Mouse (Mus musculus) kidney, embryonic 16.5 days (tissue): Measurements from ENCODE around the gene Trpv6. TPM values are rescaled to one million over a fixed set of nuclear protein-coding genes. Genes with fewer than 3 reads are reported as not detected.

Experiments used
- ATAC-seq: fragments of 200-750 bp; cut with Nextera tagmentation; 2 replicates; pipeline ENCODE4 v1.8.0; 2017; ENCODE audit warnings: moderate TSS enrichment; ENCODE audit not compliant: low FRiP score, low TSS enrichment
- H3K27ac ChIP-seq: fragments of 300-500 bp; sonication (generic); 2 replicates; pipeline ENCODE4 v1.5.1; 2014; ENCODE audit warnings: low read length
- H3K27me3 ChIP-seq: fragments of 300-500 bp; sonication (generic); 2 replicates; pipeline ENCODE4 v1.6.1; 2014; ENCODE audit warnings: low read length, control low read depth, mixed read lengths; ENCODE audit not compliant: insufficient read depth
- H3K36me3 ChIP-seq: fragments of 300-500 bp; sonication (generic); 2 replicates; pipeline ENCODE4 v1.6.1; 2014; ENCODE audit warnings: low read length, control low read depth, mixed read lengths; ENCODE audit not compliant: insufficient read depth
- H3K4me1 ChIP-seq: fragments of 300-500 bp; sonication (generic); 2 replicates; pipeline ENCODE4 v1.6.1; 2014; ENCODE audit warnings: low read length, control low read depth, mixed read lengths; ENCODE audit not compliant: insufficient read depth
- H3K4me2 ChIP-seq: fragments of 300-500 bp; sonication (generic); replicated peaks from 2 replicates; pipeline ENCODE4 v1.6.1; 2014; ENCODE audit warnings: low read depth, low read length
- H3K4me3 ChIP-seq: fragments of 300-500 bp; sonication (generic); 2 replicates; pipeline ENCODE4 v1.5.1; 2014; ENCODE audit warnings: mild to moderate bottlenecking, low read length
- H3K9ac ChIP-seq: fragments of 300-500 bp; sonication (generic); replicated peaks from 2 replicates; pipeline ENCODE4 v1.6.1; 2014; ENCODE audit warnings: low read length
- H3K9me3 ChIP-seq: fragments of 300-500 bp; sonication (generic); 2 replicates; pipeline ENCODE4 v1.6.1; 2016; ENCODE audit warnings: low read length, control low read depth
- WGBS: fragments of 180-500 bp; shearing (Covaris S2); extraction: QIAGEN DNeasy Blood & Tissue Kit; methylation state at CpG from one replicate; pipeline ENCODE4 v1.1.7; 2014; 5-methylcytosine and 5-hydroxymethylcytosine counted together
- polyA plus RNA-seq: library from polyadenylated mRNA; unstranded; fragments of >200 nt; fragmentation: Nextera tagmentation; extraction: Ambion mirVana; gene quantifications from 2 replicates; pipeline ENCODE4 v1.2.1, GENCODE M21; 2015

The Trpv6 gene
- polyA plus RNA-seq, result 7.1 and 7.3 TPM in 2 replicates

DNA sequence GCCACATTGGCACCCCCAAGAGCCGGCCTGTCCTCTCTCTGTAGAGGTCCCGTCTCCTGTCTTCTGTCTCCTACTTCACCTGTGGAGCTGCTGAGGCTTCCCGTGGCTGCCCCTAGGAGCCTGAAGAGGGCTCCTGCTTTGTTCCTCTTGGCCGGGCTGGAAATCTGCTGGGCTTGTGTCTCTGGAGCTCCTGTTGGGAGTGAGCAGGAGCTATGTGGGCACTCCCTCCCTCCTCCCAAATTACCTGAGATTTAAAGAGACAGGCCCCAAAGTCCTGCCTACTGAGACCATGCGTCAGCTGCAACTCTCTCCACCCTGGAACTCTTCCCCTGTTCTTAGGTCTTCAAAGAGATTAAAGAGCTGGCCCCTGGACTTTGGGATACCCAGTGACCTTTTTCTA lies at the start of gene Trpv6:
Gene Trpv6 (minus strand): TSS at position 228 of the 400 bp plus-strand sequence.
- H3K27ac ChIP-seq, result no peak within 1 kb of the TSS
- no peaks in the 10 kb centered on the region for H3K27me3 ChIP-seq
- no peaks in the 10 kb centered on the region for H3K36me3 ChIP-seq
- H3K4me1 ChIP-seq, result no peaks in the 10 kb centered on the region
- H3K9me3 ChIP-seq, result no peaks in the 10 kb centered on the region
- 0 out of 2 replicates have a peak within 1 kb of the TSS, but pooled peaks have one; percentile 25 for H3K9ac ChIP-seq
- 9% methylated on average over 5 of the region's 5 CpGs for WGBS
- peak within 1 kb of the TSS; percentile 38 for H3K4me2 ChIP-seq
- peak; percentile 63 for ATAC-seq
- peak within 1 kb of the TSS; percentile 38 for H3K4me3 ChIP-seq

DNA sequence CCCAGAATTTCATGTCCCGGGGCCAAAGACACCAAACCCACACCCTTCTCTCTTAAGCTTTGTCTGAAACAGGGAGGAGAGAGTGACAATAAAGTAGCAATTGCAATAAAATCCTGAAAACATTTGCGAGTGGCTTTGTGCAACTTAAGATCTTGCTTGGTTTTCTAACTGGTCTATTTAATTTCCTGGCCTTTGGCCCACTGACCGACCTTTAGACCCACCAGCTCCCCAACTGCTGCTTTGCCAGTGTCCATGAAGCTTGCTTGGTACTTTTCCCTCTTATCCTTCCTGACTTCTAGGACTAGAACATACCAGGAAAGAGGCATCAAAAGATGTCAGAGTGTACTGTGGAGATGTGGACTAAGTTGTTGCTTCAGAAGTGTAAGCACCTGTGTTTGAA lies 49.4 kb upstream of the Trpv6 start:
- whole genome bisulfite sequencing, result 66% methylated on average over 3 of the region's 3 CpGs
- Histone ChIP-seq H3K27ac (no peak overlapping the region), H3K36me3 (no peaks in the 10 kb centered on the region), H3K4me1 (no peaks in the 10 kb centered on the region), H3K4me3 (no peak overlapping the region), H3K9me3 (no peaks in the 10 kb centered on the region), H3K4me2 (no peak overlapping the region), H3K9ac (no peak overlapping the region), H3K27me3 (no peaks in the 10 kb centered on the region)
- no peak for ATAC-seq

DNA sequence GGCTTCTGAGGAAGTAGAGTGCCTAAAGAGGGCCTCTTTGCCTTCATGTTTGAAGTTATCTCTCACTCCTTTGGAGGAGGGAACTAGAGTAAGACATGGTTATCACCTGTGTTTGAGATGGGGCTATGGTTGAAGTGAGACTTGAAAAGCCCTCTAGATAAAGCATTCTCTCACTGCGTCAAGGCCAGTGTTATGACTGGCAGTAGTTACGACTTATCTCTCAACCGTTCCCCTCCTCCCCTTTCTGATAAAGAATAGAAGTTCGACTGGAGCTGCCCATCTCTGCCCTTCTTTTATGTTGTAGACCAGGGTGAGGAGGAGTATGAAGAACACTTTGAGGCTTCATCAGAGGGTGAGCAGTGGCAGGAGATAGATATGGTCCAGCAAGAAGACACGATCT lies 48.7 kb upstream of the Trpv6 start:
- no peaks in the 10 kb centered on the region for H3K27me3 ChIP-seq
- no peak overlapping the region for H3K4me3 ChIP-seq
- H3K4me2 ChIP-seq, result no peak overlapping the region
- no peaks in the 10 kb centered on the region for H3K4me1 ChIP-seq
- H3K9me3 ChIP-seq, result no peaks in the 10 kb centered on the region
- ATAC-seq, result no peak
- no peak overlapping the region for H3K9ac ChIP-seq
- H3K27ac ChIP-seq, result no peak overlapping the region
- WGBS, result 80% methylated on average over 5 of the region's 5 CpGs
- H3K36me3 ChIP-seq, result no peaks in the 10 kb centered on the region

- no peaks in the 10 kb centered on the region for H3K9me3 ChIP-seq
- H3K27me3 ChIP-seq, result no peaks in the 10 kb centered on the region
- H3K4me3 ChIP-seq, result no peak within 1 kb of the TSS
- no peak within 1 kb of the TSS for H3K9ac ChIP-seq
- H3K4me2 ChIP-seq, result no peak within 1 kb of the TSS
- no peak within 1 kb of the TSS for H3K27ac ChIP-seq
- H3K4me1 ChIP-seq, result no peaks in the 10 kb centered on the region
- WGBS, result 80% methylated on average over 2 of the region's 2 CpGs
- no peak for ATAC-seq
- no peaks in the 10 kb centered on the region for H3K36me3 ChIP-seq
These were observed 47.9 kb upstream of the Trpv6 start, which contains the start of gene Llcfc1 for GRCm38 (mm10) chr6:41684131-41684530. Llcfc1 (plus strand) TSS chr6:41684431.

- Histone ChIP-seq H3K9me3 (no peaks in the 10 kb centered on the region), H3K27me3 (no peaks in the 10 kb centered on the region), H3K4me3 (no peak overlapping the region), H3K9ac (no peak overlapping the region), H3K36me3 (no peaks in the 10 kb centered on the region), H3K27ac (no peak overlapping the region), H3K4me1 (no peaks in the 10 kb centered on the region), H3K4me2 (no peak overlapping the region)
- peak; percentile 51 for ATAC-seq
- 60% methylated on average over 5 of the region's 5 CpGs for WGBS
These were observed 45.5 kb upstream of the Trpv6 start for GRCm38 (mm10) chr6:41681656-41682055.

GRCm38 (mm10) chr6:41680669-41681068 lies 44.5 kb upstream of the Trpv6 start, which contains the start of gene Trpv5:
Trpv5 (minus strand) TSS chr6:41680769.
- Histone ChIP-seq H3K9me3 (no peaks in the 10 kb centered on the region), H3K4me1 (no peaks in the 10 kb centered on the region), H3K27me3 (no peaks in the 10 kb centered on the region), H3K36me3 (no peaks in the 10 kb centered on the region), H3K9ac (no peak within 1 kb of the TSS), H3K4me2 (no peak within 1 kb of the TSS), H3K4me3 (no peak within 1 kb of the TSS), H3K27ac (peak within 1 kb of the TSS; percentile 32; the same call in 1 of the 2 replicates)
- WGBS, result 56% methylated on average over 1 of the region's 1 CpGs
- no peak; the same call in 1 of the 2 replicates for ATAC-seq

GRCm38 (mm10) chr6:41676530-41676929 lies 40.3 kb upstream of the Trpv6 start:
- Histone ChIP-seq H3K27ac (no peak overlapping the region), H3K4me1 (no peaks in the 10 kb centered on the region), H3K4me2 (no peak overlapping the region), H3K4me3 (no peak overlapping the region), H3K9ac (no peak overlapping the region), H3K9me3 (no peaks in the 10 kb centered on the region), H3K27me3 (no peaks in the 10 kb centered on the region), H3K36me3 (no peaks in the 10 kb centered on the region)
- 96% methylated on average over 2 of the region's 2 CpGs for WGBS
- no peak for ATAC-seq

GRCm38 (mm10) chr6:41662320-41662719 lies 26.1 kb upstream of the Trpv6 start:
- no peak overlapping the region for H3K4me2 ChIP-seq
- H3K27ac ChIP-seq, result no peak overlapping the region
- no peaks in the 10 kb centered on the region for H3K9me3 ChIP-seq
- WGBS, result 34% methylated on average over 2 of the region's 2 CpGs
- H3K4me1 ChIP-seq, result no peaks in the 10 kb centered on the region
- H3K36me3 ChIP-seq, result no peaks in the 10 kb centered on the region
- no peak overlapping the region for H3K9ac ChIP-seq
- no peaks in the 10 kb centered on the region for H3K27me3 ChIP-seq
- no peak overlapping the region for H3K4me3 ChIP-seq
- ATAC-seq, result no peak

GRCm38 (mm10) chr6:41658487-41658886 lies 22.3 kb upstream of the Trpv6 start:
- H3K9ac ChIP-seq, result no peak overlapping the region

GRCm38 (mm10) chr6:41654648-41655047 lies 18.4 kb upstream of the Trpv6 start:
- Histone ChIP-seq H3K36me3 (no peaks in the 10 kb centered on the region), H3K4me3 (no peak overlapping the region), H3K27ac (no peak overlapping the region), H3K9ac (no peak overlapping the region), H3K4me1 (no peaks in the 10 kb centered on the region), H3K4me2 (no peak overlapping the region), H3K27me3 (no peaks in the 10 kb centered on the region), H3K9me3 (no peaks in the 10 kb centered on the region)
- 81% methylated on average over 8 of the region's 8 CpGs for WGBS
- ATAC-seq, result no peak

More at GRCm38 (mm10) chr6:41658487-41658886, 22.3 kb upstream of the Trpv6 start:
- Histone ChIP-seq H3K27me3 (no peaks in the 10 kb centered on the region), H3K4me1 (no peaks in the 10 kb centered on the region), H3K4me3 (no peak overlapping the region), H3K36me3 (no peaks in the 10 kb centered on the region), H3K27ac (no peak overlapping the region), H3K9me3 (no peaks in the 10 kb centered on the region), H3K4me2 (no peak overlapping the region)
- 55% methylated on average over 1 of the region's 1 CpGs for WGBS
- ATAC-seq, result no peak
